Comparison of ENCODE assay signal across 12 mouse cellular contexts in the genomic region with DNA sequence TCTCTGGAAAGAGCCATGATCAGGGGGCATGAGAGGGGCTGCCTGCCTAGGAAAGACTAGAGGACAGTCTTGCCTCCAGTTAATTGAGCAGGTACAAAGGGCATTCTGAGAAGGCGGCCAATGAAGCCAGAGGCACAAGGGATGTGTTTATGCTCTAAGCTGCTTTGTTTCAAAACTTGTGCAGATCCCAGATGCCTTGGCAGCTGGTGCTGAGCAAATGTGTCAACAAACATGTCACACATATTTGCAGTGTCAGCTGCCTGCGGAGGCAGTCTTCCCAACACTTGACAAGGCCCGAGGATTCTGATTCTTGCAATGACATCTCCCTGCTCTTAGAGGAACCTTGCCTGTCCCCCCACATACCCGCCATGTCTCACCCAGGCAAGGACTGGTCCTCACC. TPM values are rescaled to one million over a fixed set of nuclear protein-coding genes. Genes with fewer than 3 reads are reported as not detected.
DNase-seq lines count a peak whose midpoint lies in the region; ATAC-seq and TF ChIP-seq lines count a peak whose summit lies in the region.
"Had no signal": no experiment of that assay in that cellular context is flagged by ENCODE, and none has a peak within 500 bp of the region (broad histone marks: within the 10 kb centered on the region; RNA-seq: fewer than 3 reads in every experiment).

No protein-coding gene starts in this region.

- DNase-seq in hindbrain, embryonic 14.5 days (ENCODE audit: low spot score): no peak
- peak; percentile 89 for DNase-seq in brain, embryonic 14.5 days (ENCODE audit: low read depth)
- peak; percentile 78 to 79 for DNase-seq in layer of hippocampus, adult 2 months (ENCODE audit: low spot score in 2 of 2)
- no peak for DNase-seq in testis, postnatal 14 days (ENCODE audit: low spot score)
- no peak for DNase-seq in urinary bladder, adult 2 months (ENCODE audit: low spot score)
- DNase-seq: heart, adult 11 months had no signal

- H3K9ac ChIP-seq in hindbrain, embryonic 13.5 days: no peak overlapping the region
- H3K9ac ChIP-seq in hindbrain, embryonic 14.5 days: no peak overlapping the region
- H3K9ac ChIP-seq: embryonic facial prominence, embryonic 12.5 days; neural tube, embryonic 12.5 days had no signal

- H3K4me2 ChIP-seq in hindbrain, embryonic 13.5 days: no peak overlapping the region
- H3K4me2 ChIP-seq in hindbrain, embryonic 14.5 days (replicated peaks): no peak overlapping the region
- H3K4me2 ChIP-seq: embryonic facial prominence, embryonic 12.5 days; neural tube, embryonic 12.5 days had no signal

- TF ChIP-seq CTCF in brain, embryonic 14.5 days (IDR thresholded peaks at IDR 0.05; ENCODE audit: borderline replicate concordance, extremely low read depth, insufficient read depth, insufficient read length): no peak
- no peak for TF ChIP-seq CTCF in layer of hippocampus, adult 2 months (conservative IDR thresholded peaks at IDR 0.05)
- no peak for TF ChIP-seq CTCF in olfactory bulb, adult 2 months (IDR thresholded peaks at IDR 0.05; ENCODE audit: insufficient read depth, low read depth, low read length)

- 73% methylated on average over 4 of the region's 4 CpGs for WGBS in hindbrain, embryonic 13.5 days
- 77% methylated on average over 4 of the region's 4 CpGs for WGBS in hindbrain, embryonic 14.5 days
- 53% methylated on average over 4 of the region's 4 CpGs for WGBS in olfactory bulb, adult 2 months

- H3K9me3 ChIP-seq in hindbrain, embryonic 13.5 days: no peaks in the 10 kb centered on the region
- H3K9me3 ChIP-seq in hindbrain, embryonic 14.5 days (ENCODE audit: control insufficient read depth, low read length): no peaks in the 10 kb centered on the region
- H3K9me3 ChIP-seq: embryonic facial prominence, embryonic 12.5 days; neural tube, embryonic 12.5 days had no signal

- no peak overlapping the region for H3K4me3 ChIP-seq in hindbrain, embryonic 13.5 days
- H3K4me3 ChIP-seq in hindbrain, embryonic 14.5 days (replicated peaks; ENCODE audit: low read length): no peak overlapping the region
- H3K4me3 ChIP-seq in layer of hippocampus, adult 2 months: no peak overlapping the region
- no peak overlapping the region for H3K4me3 ChIP-seq in olfactory bulb, adult 2 months (ENCODE audit: insufficient read depth, low read depth, low read length)
- H3K4me3 ChIP-seq: embryonic facial prominence, embryonic 12.5 days; neural tube, embryonic 12.5 days had no signal

- 0 out of 2 replicates have a peak overlapping the region, but pooled peaks have one; percentile 12 for H3K27ac ChIP-seq in hindbrain, embryonic 13.5 days
- H3K27ac ChIP-seq in hindbrain, embryonic 14.5 days: no peak overlapping the region
- H3K27ac ChIP-seq in layer of hippocampus, adult 2 months: no peak overlapping the region
- H3K27ac ChIP-seq in olfactory bulb, adult 2 months (ENCODE audit: insufficient read depth, low read depth, low read length): peak overlapping the region; percentile 71; the same call in 1 of the 2 replicates
- H3K27ac ChIP-seq: embryonic facial prominence, embryonic 12.5 days; neural tube, embryonic 12.5 days had no signal

- H3K4me1 ChIP-seq in hindbrain, embryonic 13.5 days (replicated peaks): 0 out of 2 replicates have a peak, but pooled peaks cover 3% of the 10 kb centered on the region
- no peaks in the 10 kb centered on the region for H3K4me1 ChIP-seq in hindbrain, embryonic 14.5 days (replicated peaks; ENCODE audit: control insufficient read depth, insufficient read depth, low read length)
- H3K4me1 ChIP-seq in olfactory bulb, adult 2 months (ENCODE audit: control insufficient read depth, insufficient read depth, low read length): peaks cover 23% of the 10 kb centered on the region
- H3K4me1 ChIP-seq: embryonic facial prominence, embryonic 12.5 days; neural tube, embryonic 12.5 days had no signal

- no peak for ATAC-seq in hindbrain, embryonic 13.5 days (ENCODE audit: low FRiP score)
- no peak for ATAC-seq in hindbrain, embryonic 14.5 days (ENCODE audit: low FRiP score)
- no peak for ATAC-seq in megakaryocyte-erythroid progenitor cell, adult 5-6 weeks (replicated peaks; ENCODE audit: low FRiP score, low TSS enrichment, poor library complexity, severe bottlenecking)
- ATAC-seq: CD4-positive, CD25-positive, alpha-beta regulatory T cell, adult 4 months had no signal

- peaks cover 18% of the 10 kb centered on the region for H3K36me3 ChIP-seq in hindbrain, embryonic 13.5 days
- H3K36me3 ChIP-seq in hindbrain, embryonic 14.5 days (replicated peaks; ENCODE audit: control insufficient read depth, insufficient read depth): 0 out of 2 replicates have a peak, but pooled peaks cover 6% of the 10 kb centered on the region
- H3K36me3 ChIP-seq: embryonic facial prominence, embryonic 12.5 days had no signal

- no peak for TF ChIP-seq POLR2A in brain, embryonic 14.5 days (IDR thresholded peaks at IDR 0.05; ENCODE audit: borderline replicate concordance, extremely low read depth, insufficient read depth, insufficient read length, poor library complexity, severe bottlenecking)
- no peak for TF ChIP-seq POLR2A in olfactory bulb, adult 2 months (IDR thresholded peaks at IDR 0.05; ENCODE audit: insufficient read depth, low read depth, low read length)

- H3K27me3 ChIP-seq in hindbrain, embryonic 13.5 days: no peaks in the 10 kb centered on the region
- H3K27me3 ChIP-seq in hindbrain, embryonic 14.5 days (ENCODE audit: control insufficient read depth, insufficient read depth, low read length): no peaks in the 10 kb centered on the region
- H3K27me3 ChIP-seq: embryonic facial prominence, embryonic 12.5 days; neural tube, embryonic 12.5 days had no signal

RNA-seq across cellular contexts. Expression of gene Pmm2, which starts 42.1 kb away (rescaled TPM):
- polyA plus RNA-seq in hindbrain, embryonic 13.5 days (2015; fragmentation: Nextera tagmentation; extraction: Ambion mirVana): 48.3 and 49.3 TPM in 2 replicates
- polyA plus RNA-seq in hindbrain, embryonic 14.5 days (2014; fragmentation: Nextera tagmentation; extraction: Ambion mirVana): 31.7 and 37.0 TPM in 2 replicates
- polyA plus RNA-seq in brain, embryonic 14.5 days (2012; rRNA removed): 56.6 and 62.4 TPM in 2 replicates
- total RNA-seq in layer of hippocampus, adult 2 months (2021): 10 to 100 TPM; 34.9 to 35.9 TPM
- not detected in 2 replicates for polyA plus RNA-seq in olfactory bulb, adult 2 months (2012; ENCODE audit: insufficient read depth, insufficient read length, low replicate concordance, missing spikeins)
- polyA plus RNA-seq in urinary bladder, adult 2 months (2012; rRNA removed): 51.1 and 52.1 TPM in 2 replicates
- 54.8 and 74.7 TPM in 2 replicates for total RNA-seq in megakaryocyte-erythroid progenitor cell, adult 5-6 weeks (2014; fragmentation: Nextera tagmentation)
- 51.1 and 56.8 TPM in 2 replicates for total RNA-seq in megakaryocyte-erythroid progenitor cell, adult 5-6 weeks (2017)

RNA-seq across cellular contexts. Expression of gene Tmem186, which starts 42.1 kb away (rescaled TPM):
- polyA plus RNA-seq in hindbrain, embryonic 13.5 days (2015; fragmentation: Nextera tagmentation; extraction: Ambion mirVana): 22.0 and 22.2 TPM in 2 replicates
- 15.1 and 15.3 TPM in 2 replicates for polyA plus RNA-seq in hindbrain, embryonic 14.5 days (2014; fragmentation: Nextera tagmentation; extraction: Ambion mirVana)
- polyA plus RNA-seq in brain, embryonic 14.5 days (2012; rRNA removed): 21.0 and 23.3 TPM in 2 replicates
- 10 to 100 TPM; 12.4 to 13.4 TPM for total RNA-seq in layer of hippocampus, adult 2 months (2021)
- polyA plus RNA-seq in olfactory bulb, adult 2 months (2012; ENCODE audit: insufficient read depth, insufficient read length, low replicate concordance, missing spikeins): not detected in 2 replicates
- polyA plus RNA-seq in urinary bladder, adult 2 months (2012; rRNA removed): 12.3 and 13.7 TPM in 2 replicates
- total RNA-seq in megakaryocyte-erythroid progenitor cell, adult 5-6 weeks (2014; fragmentation: Nextera tagmentation): 17.2 and 18.1 TPM in 2 replicates
- total RNA-seq in megakaryocyte-erythroid progenitor cell, adult 5-6 weeks (2017): 12.5 and 22.9 TPM in 2 replicates

Comparison
In these comparisons a context has a peak if more than half of its experiments do, and no peak if none do; other contexts are left out.
1. H3K27ac ChIP-seq: peak in hindbrain, embryonic 13.5 days (single experiment) and olfactory bulb, adult 2 months (single experiment); none in hindbrain, embryonic 14.5 days (single experiment) and layer of hippocampus, adult 2 months (single experiment).
2. DNase-seq: peak in brain, embryonic 14.5 days (single experiment) and layer of hippocampus, adult 2 months (2 of 2); none in hindbrain, embryonic 14.5 days (single experiment), testis, postnatal 14 days (single experiment) and urinary bladder, adult 2 months (single experiment).